ENCODE assay signal across 25 mouse cellular contexts in the genomic region with DNA sequence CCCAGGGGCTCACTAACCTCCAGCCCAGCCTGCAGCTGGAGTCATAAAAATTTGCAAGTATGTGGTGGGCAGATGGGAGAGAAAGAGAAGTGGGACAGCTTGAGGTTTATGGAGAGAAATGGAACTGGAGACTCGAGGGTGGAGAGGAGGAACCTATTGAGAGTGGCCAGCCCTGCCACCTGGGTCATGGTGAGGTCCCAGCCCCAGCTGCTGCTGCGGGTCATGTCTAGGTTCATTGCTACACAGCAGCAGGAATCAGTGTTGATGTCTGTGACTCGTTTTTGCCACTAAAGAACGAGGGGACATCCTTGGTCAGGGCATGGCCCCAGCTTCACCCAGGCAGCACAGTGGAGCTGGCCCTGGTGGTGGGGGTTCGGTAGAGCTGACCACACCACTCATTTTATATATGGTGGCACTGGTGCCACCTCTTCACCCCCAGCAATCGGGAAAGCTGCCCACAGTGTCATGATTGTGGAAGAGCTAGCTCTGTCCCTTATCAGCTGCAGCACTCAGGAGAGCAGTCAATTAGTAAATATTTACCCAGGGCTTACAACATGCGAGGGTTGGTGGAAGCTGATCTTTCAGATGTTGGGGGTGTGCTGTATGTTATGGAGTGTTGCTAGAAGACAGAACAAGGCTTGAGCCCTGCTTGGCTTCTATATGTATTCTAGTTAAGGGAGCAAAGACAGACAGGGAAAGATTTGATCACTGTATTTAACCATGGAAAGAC. TPM values are rescaled to one million over a fixed set of nuclear protein-coding genes. Genes with fewer than 3 reads are reported as not detected.
A peak's percentile ranks its signal among the peaks of the same experiment; 100 is the strongest.
DNase-seq lines count a peak whose midpoint lies in the region; ATAC-seq lines count a peak whose summit lies in the region.
"Had no signal": no experiment of that assay in that cellular context is flagged by ENCODE, and none has a peak within 500 bp of the region (broad histone marks: within the 10 kb centered on the region; RNA-seq: fewer than 3 reads in every experiment).

No protein-coding gene starts in this region.

- peak; percentile 50 for ATAC-seq in common myeloid progenitor, adult 5-6 weeks (replicated peaks; ENCODE audit: low read depth, poor library complexity, severe bottlenecking)
- ATAC-seq in intestine, embryonic 15.5 days = peak; percentile 59; the same call in 1 of the 2 replicates
- ATAC-seq in liver, embryonic 13.5 days (ENCODE audit: low read depth) = peak; percentile 63
- ATAC-seq in megakaryocyte, adult 5-6 weeks (ENCODE audit: poor library complexity, severe bottlenecking) = peak; percentile 78
- ATAC-seq in forebrain, embryonic 16.5 days = no peak
- ATAC-seq: CD4-positive, CD25-positive, alpha-beta regulatory T cell, adult 4 months; forebrain, embryonic 14.5 days; lung, postnatal 0 days had no signal

- no peak overlapping the region for H3K4me3 ChIP-seq in intestine, embryonic 15.5 days (replicated peaks)
- no peak overlapping the region for H3K4me3 ChIP-seq in liver, embryonic 13.5 days (replicated peaks)
- no peak overlapping the region for H3K4me3 ChIP-seq in forebrain, embryonic 16.5 days (replicated peaks; ENCODE audit: low read length)
- H3K4me3 ChIP-seq: heart, embryonic 12.5 days; myocyte; neural tube, embryonic 12.5 days had no signal

- H3K4me1 ChIP-seq in intestine, embryonic 15.5 days (replicated peaks) = no peaks in the 10 kb centered on the region
- no peaks in the 10 kb centered on the region for H3K4me1 ChIP-seq in liver, embryonic 13.5 days (replicated peaks)
- H3K4me1 ChIP-seq in forebrain, embryonic 16.5 days (replicated peaks; ENCODE audit: control insufficient read depth, insufficient read depth, low read length) = no peaks in the 10 kb centered on the region
- H3K4me1 ChIP-seq: heart, embryonic 12.5 days; neural tube, embryonic 12.5 days had no signal

- no peak overlapping the region for H3K27ac ChIP-seq in intestine, embryonic 15.5 days
- no peak overlapping the region for H3K27ac ChIP-seq in liver, embryonic 13.5 days
- H3K27ac ChIP-seq in forebrain, embryonic 16.5 days (ENCODE audit: low read length) = no peak overlapping the region
- H3K27ac ChIP-seq: hindbrain, embryonic 14.5 days; kidney, postnatal 0 days; neural tube, embryonic 12.5 days had no signal

- DNase-seq in liver, embryonic 13.5 days = no peak
- DNase-seq in ovary, postnatal 10 days (ENCODE audit: low spot score) = no peak
- no peak for DNase-seq in thymus, postnatal 36 days
- DNase-seq: adrenal gland, postnatal 25 days; cerebellum, adult 11-12 months; cerebellum, postnatal 10 days; gastrocnemius, postnatal 25 days; heart, adult 18-20 months; heart, postnatal 4 days; kidney, adult 8-10 months; layer of hippocampus, postnatal 36 days; left cerebral cortex, postnatal 4 days had no signal

- no peak overlapping the region for H3K9ac ChIP-seq in intestine, embryonic 15.5 days
- H3K9ac ChIP-seq in liver, embryonic 13.5 days = no peak overlapping the region
- no peak overlapping the region for H3K9ac ChIP-seq in forebrain, embryonic 16.5 days (replicated peaks; ENCODE audit: low read depth, low read length)
- H3K9ac ChIP-seq: heart, embryonic 12.5 days; hindbrain, embryonic 14.5 days; neural tube, embryonic 12.5 days had no signal

- WGBS in intestine, embryonic 15.5 days = 44% methylated on average over 7 of the region's 7 CpGs
- WGBS in liver, embryonic 13.5 days (ENCODE audit: insufficient replicate concordance) = 35% methylated on average over 7 of the region's 7 CpGs
- WGBS in forebrain, embryonic 16.5 days = 78% methylated on average over 7 of the region's 7 CpGs

- no peaks in the 10 kb centered on the region for H3K9me3 ChIP-seq in intestine, embryonic 15.5 days
- no peaks in the 10 kb centered on the region for H3K9me3 ChIP-seq in liver, embryonic 13.5 days (replicated peaks)
- no peaks in the 10 kb centered on the region for H3K9me3 ChIP-seq in forebrain, embryonic 16.5 days (ENCODE audit: control insufficient read depth, low read length)
- H3K9me3 ChIP-seq: heart, embryonic 12.5 days; neural tube, embryonic 12.5 days had no signal

- H3K36me3 ChIP-seq in intestine, embryonic 15.5 days = no peaks in the 10 kb centered on the region
- no peaks in the 10 kb centered on the region for H3K36me3 ChIP-seq in liver, embryonic 13.5 days
- no peaks in the 10 kb centered on the region for H3K36me3 ChIP-seq in forebrain, embryonic 16.5 days (ENCODE audit: control insufficient read depth, insufficient read depth)
- H3K36me3 ChIP-seq: heart, embryonic 12.5 days; neural tube, embryonic 12.5 days had no signal

- H3K27me3 ChIP-seq in intestine, embryonic 15.5 days (replicated peaks) = no peaks in the 10 kb centered on the region
- 0 out of 2 replicates have a peak, but pooled peaks cover 2% of the 10 kb centered on the region for H3K27me3 ChIP-seq in liver, embryonic 13.5 days
- no peaks in the 10 kb centered on the region for H3K27me3 ChIP-seq in forebrain, embryonic 16.5 days (replicated peaks; ENCODE audit: control insufficient read depth, insufficient read depth, low read length)
- H3K27me3 ChIP-seq: heart, embryonic 12.5 days; neural tube, embryonic 12.5 days had no signal

- no peak overlapping the region for H3K4me2 ChIP-seq in intestine, embryonic 15.5 days (replicated peaks)
- no peak overlapping the region for H3K4me2 ChIP-seq in liver, embryonic 13.5 days
- H3K4me2 ChIP-seq in forebrain, embryonic 16.5 days (ENCODE audit: low read length) = no peak overlapping the region
- H3K4me2 ChIP-seq: heart, embryonic 12.5 days; hindbrain, embryonic 14.5 days; midbrain, embryonic 11.5 days; neural tube, embryonic 12.5 days had no signal

RNA-seq across cellular contexts. Expression of a gene that starts 11.9 kb away (rescaled TPM):
- total RNA-seq in common myeloid progenitor, adult 5-6 weeks (2017) = 1.2 TPM in 1 of 2 replicates, not detected in the other
- 4.8 and 5.4 TPM in 2 replicates for polyA plus RNA-seq in intestine, embryonic 15.5 days (2015; fragmentation: Nextera tagmentation; extraction: Ambion mirVana)
- polyA plus RNA-seq in liver, embryonic 13.5 days (2015; fragmentation: Nextera tagmentation; extraction: Ambion mirVana) = 20.2 and 23.9 TPM in 2 replicates
- 3.9 and 6.1 TPM in 2 replicates for total RNA-seq in megakaryocyte, adult 5-6 weeks (2015)
- 1.7 and 2.8 TPM in 2 replicates for total RNA-seq in megakaryocyte, adult 5-6 weeks (2017)
- 3.1 and 3.8 TPM in 2 replicates for polyA plus RNA-seq in forebrain, embryonic 16.5 days (2015; fragmentation: Nextera tagmentation; extraction: Ambion mirVana)
- polyA plus RNA-seq: CD4-positive, CD25-positive, alpha-beta regulatory T cell, adult 4 months had no signal

RNA-seq across cellular contexts. Expression of a gene that starts 23.1 kb away (rescaled TPM):
- total RNA-seq in common myeloid progenitor, adult 5-6 weeks (2017) = 1.4 and 1.9 TPM in 2 replicates
- polyA plus RNA-seq in intestine, embryonic 15.5 days (2015; fragmentation: Nextera tagmentation; extraction: Ambion mirVana) = 0.65 and 0.80 TPM in 2 replicates
- 0.14 and 0.27 TPM in 2 replicates for polyA plus RNA-seq in liver, embryonic 13.5 days (2015; fragmentation: Nextera tagmentation; extraction: Ambion mirVana)
- 27.4 and 30.8 TPM in 2 replicates for total RNA-seq in megakaryocyte, adult 5-6 weeks (2015)
- 40.8 and 42.4 TPM in 2 replicates for total RNA-seq in megakaryocyte, adult 5-6 weeks (2017)
- 0.38 and 0.43 TPM in 2 replicates for polyA plus RNA-seq in forebrain, embryonic 16.5 days (2015; fragmentation: Nextera tagmentation; extraction: Ambion mirVana)
- polyA plus RNA-seq: CD4-positive, CD25-positive, alpha-beta regulatory T cell, adult 4 months; myocyte had no signal
